Mouse (Mus musculus): Measurements from ENCODE around the gene Ptchd3.

The Ptchd3 gene

GRCm38 (mm10) chr11:121829947-121830346 is at the start of gene Ptchd3:
TSS of gene Ptchd3 (plus strand) at chr11:121830247.
- DNase-seq (ENCODE audit: low spot score): no peak

GRCm38 (mm10) chr11:121781831-121782230 is 48.2 kb upstream of the Ptchd3 start:
- no peak for DNase-seq (ENCODE audit: low spot score)

GRCm38 (mm10) chr11:121787456-121787855 is 42.6 kb upstream of the Ptchd3 start:
- DNase-seq (ENCODE audit: low spot score): no peak

- no peak for DNase-seq (ENCODE audit: low spot score)
Measured at GRCm38 (mm10) chr11:121789566-121789965, 40.5 kb upstream of the Ptchd3 start.

GRCm38 (mm10) chr11:121790671-121791094 is 39.4 kb upstream of the Ptchd3 start:
- peak; percentile 41 for DNase-seq (ENCODE audit: low spot score)

- peak; percentile 29 for DNase-seq (ENCODE audit: low spot score)
Measured at GRCm38 (mm10) chr11:121791446-121791845, 38.6 kb upstream of the Ptchd3 start.

GRCm38 (mm10) chr11:121791991-121792390 is 38.1 kb upstream of the Ptchd3 start:
- DNase-seq (ENCODE audit: low spot score): peak; percentile 10

- DNase-seq (ENCODE audit: low spot score): no peak
Measured at GRCm38 (mm10) chr11:121793530-121793929, 36.5 kb upstream of the Ptchd3 start.

- peak; percentile 31 for DNase-seq (ENCODE audit: low spot score)
Measured at GRCm38 (mm10) chr11:121794186-121794585, 35.9 kb upstream of the Ptchd3 start.

- no peak for DNase-seq (ENCODE audit: low spot score)
Measured at GRCm38 (mm10) chr11:121794591-121795199, 35.4 kb upstream of the Ptchd3 start.

- DNase-seq (ENCODE audit: low spot score): no peak
Measured at GRCm38 (mm10) chr11:121795978-121796377, 34.1 kb upstream of the Ptchd3 start.

GRCm38 (mm10) chr11:121798591-121798990 is 31.5 kb upstream of the Ptchd3 start:
- no peak for DNase-seq (ENCODE audit: low spot score)

- DNase-seq (ENCODE audit: low spot score): no peak
Measured at GRCm38 (mm10) chr11:121799746-121800299, 30.2 kb upstream of the Ptchd3 start.

GRCm38 (mm10) chr11:121802743-121803142 is 27.3 kb upstream of the Ptchd3 start:
- DNase-seq (ENCODE audit: low spot score): no peak

- DNase-seq (ENCODE audit: low spot score): no peak
Measured at GRCm38 (mm10) chr11:121804258-121805027, 25.6 kb upstream of the Ptchd3 start.

- peak; percentile 90 for DNase-seq (ENCODE audit: low spot score)
Measured at GRCm38 (mm10) chr11:121808204-121808852, 21.7 kb upstream of the Ptchd3 start.

- no peak for DNase-seq (ENCODE audit: low spot score)
Measured at GRCm38 (mm10) chr11:121808866-121809265, 21.2 kb upstream of the Ptchd3 start.

- no peak for DNase-seq (ENCODE audit: low spot score)
Measured at GRCm38 (mm10) chr11:121845923-121846322, 15.9 kb downstream of the Ptchd3 start.

- peak; percentile 76 for DNase-seq (ENCODE audit: low spot score)
Measured at GRCm38 (mm10) chr11:121847790-121848299, 17.8 kb downstream of the Ptchd3 start.

Measured in testis, postnatal 10 days (tissue).